Mouse (Mus musculus) heart, postnatal 0 days (tissue): Measurements from ENCODE around the gene Ppm1b.

Experiments used
- CTCF ChIP-seq: IDR thresholded peaks from 2 replicates; pipeline ENCODE4 v1.5.1; 2016; ENCODE audit warnings: antibody characterized with exemption, control low read depth, low read depth
- EP300 ChIP-seq: IDR thresholded peaks from 2 replicates; pipeline ENCODE4 v1.6.1; 2016; ENCODE audit warnings: antibody characterized with exemption, low read depth

- TF ChIP-seq CTCF (no peak), EP300 (no peak)
Observed at GRCm38 (mm10) chr17:85070658-85071057, 114.1 kb downstream of the Ppm1b start.
